Mouse (Mus musculus) adrenal gland (tissue): ENCODE results near the gene Gas2l2.

Experiments used
- intact Hi-C: fragments of 180-260 bp; cut with DNase I; formaldehyde crosslinking; loops from one replicate; pipeline ENCODE4 v1.15.1; 2025
- long read RNA-seq, 2 experiments: library from polyadenylated mRNA; unstranded; transcript quantifications; one replicate each; pipeline ENCODE4 v2.0.0; 2020; ENCODE audit warnings: borderline replicate concordance in 1 of 2; ENCODE audit not compliant: insufficient replicate concordance in 1 of 2

Gene Gas2l2
- long read RNA-seq, experiment 1 = 0 reads
- long read RNA-seq, experiment 2 = 0 reads

DNA sequence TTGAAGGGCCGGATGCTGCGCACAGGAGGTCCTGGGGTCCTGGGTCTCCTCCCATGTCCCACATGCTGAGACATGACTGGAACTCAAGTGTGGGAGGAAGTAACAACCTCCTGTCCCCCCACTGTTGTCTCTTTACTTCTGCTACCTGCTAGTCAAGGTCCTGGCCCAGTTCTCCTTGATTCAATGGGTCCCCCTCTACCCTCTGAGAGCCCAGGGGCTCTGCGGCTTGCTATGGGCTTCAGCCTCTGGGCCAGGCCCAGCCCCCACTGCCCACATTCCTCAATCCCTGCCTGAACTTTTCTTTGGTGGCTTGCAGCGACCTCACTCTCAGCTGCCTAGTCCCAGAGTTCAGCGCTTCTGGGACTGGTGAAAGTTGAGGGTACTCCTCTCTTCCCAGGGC is at the start of gene Gas2l2:
Gene Gas2l2, minus strand, starts transcription at position 101 of the 400 bp plus-strand sequence.
- intact Hi-C loops = no loop called here

DNA sequence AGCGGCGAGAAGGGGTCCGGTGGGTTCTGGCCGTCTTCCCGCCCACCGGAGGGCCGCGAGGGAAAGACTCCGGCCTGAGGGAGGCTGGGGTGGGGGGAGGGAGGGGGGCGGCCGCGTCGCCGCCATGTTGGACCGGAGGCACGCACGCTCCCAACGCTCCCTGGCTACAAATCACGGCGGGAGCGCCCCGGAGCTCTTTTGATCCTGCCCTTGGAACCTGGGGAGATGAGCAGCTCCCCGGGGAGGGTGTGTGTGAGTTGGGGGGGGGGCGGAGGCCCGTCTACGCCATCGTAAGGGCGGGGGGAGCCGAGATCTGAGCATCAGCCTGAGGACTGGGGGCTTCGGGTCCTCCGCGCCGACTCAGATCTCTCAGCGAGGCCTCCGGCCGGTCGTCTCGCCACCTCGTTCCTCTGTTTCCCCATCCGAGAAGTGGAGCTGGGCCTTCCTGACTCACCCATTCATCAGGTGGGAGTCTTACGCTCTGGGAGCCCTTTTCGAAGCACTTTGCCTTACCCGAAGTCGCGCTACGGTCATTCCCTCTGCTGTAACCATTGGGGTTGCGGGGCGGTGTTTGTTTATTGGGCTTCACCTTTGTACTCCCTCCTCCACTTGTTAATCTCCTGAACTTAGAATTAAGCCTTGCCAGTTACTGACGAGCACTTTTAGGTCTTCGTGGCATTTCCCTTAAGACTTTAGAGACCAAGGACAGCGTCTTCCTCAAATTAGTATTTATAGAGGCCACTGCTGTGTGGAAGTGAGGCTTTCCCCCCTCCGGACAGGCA is 44.2 kb upstream of the Gas2l2 start:
- intact Hi-C loops = loop anchor here (2.0 kb wide), 1 partner anchor 31 kb away; no protein-coding TSS in a partner anchor

GRCm38 (mm10) chr11:83472324-83473234 is 43.3 kb upstream of the Gas2l2 start, which contains the start of gene Taf15:
Gene Taf15 (plus strand): TSS chr11:83473086.
- intact Hi-C loops = loop anchor here (2.0 kb wide), 1 partner anchor 30 kb away; no protein-coding TSS in a partner anchor

DNA sequence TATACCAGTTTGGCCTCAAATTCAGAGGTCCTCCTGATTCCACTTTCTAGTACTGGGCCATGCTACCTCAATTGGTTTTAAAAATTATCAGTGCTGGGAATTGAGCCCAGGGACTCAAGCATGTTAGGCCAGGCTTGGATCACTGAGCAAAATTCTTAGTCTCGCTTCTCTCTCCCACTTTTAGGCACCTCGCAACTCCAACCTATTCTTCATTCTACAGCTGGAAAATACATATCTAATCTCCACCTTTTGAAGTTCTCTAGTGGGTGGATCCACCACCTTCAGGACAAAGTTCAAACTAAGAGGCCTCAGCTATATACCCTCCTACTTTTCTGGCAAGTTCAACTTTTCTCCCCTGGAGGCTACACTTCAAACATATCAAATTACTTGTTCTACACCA is 42.5 kb upstream of the Gas2l2 start:
- intact Hi-C loops = loop anchor here (2.0 kb wide), 1 partner anchor 29 kb away; no protein-coding TSS in a partner anchor

DNA sequence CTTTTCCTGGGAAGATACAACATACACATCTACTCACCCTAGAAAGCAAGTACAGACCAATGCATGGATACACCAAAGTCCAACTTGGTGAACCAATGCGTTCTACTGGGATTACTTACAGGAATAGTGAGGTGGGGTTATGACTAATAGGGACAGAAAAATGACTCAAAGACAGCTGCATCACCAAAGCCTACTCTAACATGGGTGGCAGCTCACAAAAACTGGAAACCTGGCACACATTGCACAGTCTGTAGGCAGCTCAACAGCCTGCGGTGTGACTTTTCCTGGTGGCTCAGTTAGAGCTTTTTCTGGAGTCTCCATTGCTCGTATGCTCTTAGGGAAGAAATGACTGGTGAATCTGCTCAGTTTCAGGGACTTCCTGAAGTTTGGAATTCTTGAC is 39.5 kb upstream of the Gas2l2 start:
- intact Hi-C loops = no loop called here

DNA sequence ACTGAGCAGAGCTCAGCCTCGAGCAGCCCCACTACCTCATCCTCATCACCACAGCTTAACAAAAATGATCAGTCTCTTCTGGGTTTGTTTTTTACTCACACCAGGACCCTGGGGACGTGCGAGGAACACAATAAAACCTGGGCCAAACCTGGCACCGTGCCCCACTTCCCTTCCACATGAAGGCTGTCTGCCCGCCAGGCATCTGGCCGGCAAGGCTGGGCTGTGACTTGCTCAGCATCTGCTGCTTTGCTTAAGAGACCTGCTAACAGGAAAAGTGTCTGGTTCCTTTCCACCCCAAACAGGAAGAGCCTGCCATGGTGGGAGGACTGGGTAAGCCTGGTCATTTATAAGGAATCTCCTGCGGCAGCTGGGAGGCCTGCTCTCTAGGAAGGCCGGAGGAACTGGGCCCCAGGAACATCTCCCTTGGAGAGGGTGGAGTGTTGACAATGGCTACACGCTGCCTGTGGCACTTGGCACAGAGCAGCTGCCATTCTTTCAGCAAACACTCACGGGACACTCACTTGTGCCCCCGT is 37.9 kb upstream of the Gas2l2 start:
- intact Hi-C loops = no loop called here

- intact Hi-C loops = no loop called here
Measured at GRCm38 (mm10) chr11:83465976-83466375, 36.7 kb upstream of the Gas2l2 start.

DNA sequence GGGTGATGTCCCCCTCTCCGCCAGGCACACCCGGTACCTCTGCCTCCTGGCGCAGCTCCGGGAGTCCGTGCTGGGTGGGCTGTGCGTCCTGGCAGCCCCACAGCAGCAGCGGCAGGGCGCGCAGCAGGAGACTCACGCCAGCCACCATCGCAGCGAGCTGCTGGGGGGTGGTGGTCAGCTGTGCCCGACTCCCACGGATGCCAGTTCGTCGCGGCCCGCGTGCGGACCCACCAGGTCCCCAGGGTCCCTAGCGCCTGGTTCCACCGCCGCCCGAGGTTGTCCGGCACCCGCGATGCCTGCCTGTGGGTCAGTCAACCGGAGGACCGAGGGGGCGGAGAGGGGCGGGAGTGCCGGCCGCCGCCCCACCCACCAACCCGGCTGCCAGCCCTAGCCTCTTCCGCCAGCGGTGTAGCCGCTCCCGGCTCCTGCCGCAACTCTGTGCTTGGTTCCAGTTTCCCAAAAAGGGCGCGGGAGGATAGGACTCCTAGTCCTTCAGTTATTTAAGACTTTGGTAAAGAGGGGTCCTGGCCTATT is 33.5 kb upstream of the Gas2l2 start, which contains the start of gene Mmp28:
Gene Mmp28, minus strand, starts transcription at position 361 of the 534 bp plus-strand sequence.
- intact Hi-C loops = no loop called here

DNA sequence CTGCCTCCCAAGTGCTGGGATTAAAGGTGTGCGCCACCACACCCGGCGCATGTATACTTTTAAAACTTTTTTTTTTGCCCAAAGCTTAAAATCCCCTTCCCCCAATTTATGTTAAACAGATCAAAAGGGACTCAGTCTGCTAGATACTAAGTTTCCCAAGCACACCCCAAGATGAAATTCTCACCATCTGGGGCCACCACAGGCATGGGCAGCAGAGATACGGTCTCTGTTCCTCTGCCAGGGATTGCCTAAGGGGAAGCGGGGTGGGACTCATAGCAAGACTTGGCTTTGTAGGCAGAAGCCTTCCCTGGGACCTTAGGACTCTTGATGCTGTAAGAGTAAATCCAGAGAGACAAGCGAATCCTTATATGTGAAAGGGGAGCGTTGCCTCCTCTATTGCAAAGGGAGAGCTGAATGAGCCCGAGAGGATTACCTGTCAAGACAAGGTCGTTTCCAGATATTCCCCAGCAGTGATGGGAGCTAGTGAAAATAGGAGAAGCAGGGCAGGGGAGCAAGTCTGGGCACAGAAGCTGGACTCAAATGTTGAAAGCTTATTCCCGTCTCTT is 32.3 kb upstream of the Gas2l2 start:
- intact Hi-C loops = no loop called here

DNA sequence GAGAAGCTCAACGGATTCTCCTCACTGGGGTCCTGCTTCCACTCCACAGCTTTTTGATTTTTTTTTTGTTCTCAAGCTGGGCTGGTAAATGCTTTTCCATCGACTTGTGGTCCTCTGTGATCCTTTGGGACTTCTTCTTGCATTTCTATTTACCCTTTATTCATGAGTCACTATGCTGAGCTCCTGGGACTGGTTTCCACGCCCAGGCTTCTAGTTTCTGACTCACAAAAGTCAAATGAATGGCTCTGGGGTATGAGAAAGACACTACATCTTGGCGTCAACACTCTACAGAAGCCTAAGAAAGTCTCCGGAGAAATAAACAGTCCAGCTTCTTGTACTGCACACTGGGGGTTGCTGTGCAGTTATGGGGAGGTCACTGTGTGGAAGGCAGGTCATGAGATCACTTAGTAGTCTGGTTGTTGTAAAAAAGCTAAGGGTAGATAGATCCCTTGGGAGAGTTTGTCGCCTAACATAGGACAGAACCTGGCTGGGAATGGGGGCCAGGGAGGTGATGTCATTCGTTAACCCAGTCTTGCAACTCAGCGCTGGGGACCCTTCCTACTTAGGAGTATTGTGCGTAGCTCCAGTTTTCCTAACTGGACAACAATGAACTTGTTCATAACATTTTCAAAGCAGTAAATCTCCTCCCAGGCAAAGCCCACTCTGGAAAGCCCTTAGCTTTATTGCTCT is 28.8 kb upstream of the Gas2l2 start:
- intact Hi-C loops = no loop called here

DNA sequence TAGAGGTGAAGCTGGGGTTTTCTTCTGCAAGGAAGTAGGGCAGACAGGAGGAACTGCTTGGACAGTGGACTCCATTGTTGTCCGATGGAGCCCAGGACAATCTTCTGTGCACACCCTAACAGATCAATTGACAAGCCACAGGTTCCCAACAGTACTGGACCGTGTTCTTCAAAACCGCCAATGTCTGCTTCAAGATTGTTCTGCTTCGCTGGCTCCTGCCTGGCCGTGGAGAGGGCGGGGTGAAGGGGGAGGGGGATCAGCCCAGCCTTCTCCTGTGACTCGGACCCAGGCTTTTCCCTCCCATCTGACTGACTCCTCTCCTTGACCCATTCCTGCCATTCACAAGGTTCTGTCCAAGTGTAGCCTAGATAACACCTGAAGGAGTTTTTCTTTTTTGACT is 28.0 kb upstream of the Gas2l2 start:
- intact Hi-C loops = no loop called here

GRCm38 (mm10) chr11:83455608-83456007 is 26.4 kb upstream of the Gas2l2 start:
- intact Hi-C loops = no loop called here

- intact Hi-C loops = no loop called here
Measured at GRCm38 (mm10) chr11:83454548-83454947, 25.3 kb upstream of the Gas2l2 start.

DNA sequence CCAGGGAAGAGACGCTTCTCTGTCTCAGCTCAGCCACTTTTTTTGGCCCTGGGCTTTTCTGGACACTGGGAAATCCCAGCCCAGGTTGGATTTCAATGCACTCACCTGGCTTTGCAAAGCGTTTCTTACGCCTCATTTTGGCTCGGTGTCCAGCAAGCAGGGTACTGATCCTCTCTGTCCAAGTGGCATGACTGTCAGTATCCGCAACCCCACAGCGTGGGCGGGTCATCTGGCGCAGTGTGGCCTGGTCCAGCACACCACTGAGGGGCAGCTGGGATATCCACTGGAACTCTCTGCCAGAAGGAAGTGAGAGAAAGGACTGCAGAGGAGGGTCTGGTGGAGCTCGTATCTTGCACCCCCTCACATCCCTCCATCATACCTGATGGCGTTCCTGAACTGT is 22.0 kb upstream of the Gas2l2 start:
- intact Hi-C loops = no loop called here

GRCm38 (mm10) chr11:83450550-83450949 is 21.3 kb upstream of the Gas2l2 start:
- intact Hi-C loops = no loop called here

DNA sequence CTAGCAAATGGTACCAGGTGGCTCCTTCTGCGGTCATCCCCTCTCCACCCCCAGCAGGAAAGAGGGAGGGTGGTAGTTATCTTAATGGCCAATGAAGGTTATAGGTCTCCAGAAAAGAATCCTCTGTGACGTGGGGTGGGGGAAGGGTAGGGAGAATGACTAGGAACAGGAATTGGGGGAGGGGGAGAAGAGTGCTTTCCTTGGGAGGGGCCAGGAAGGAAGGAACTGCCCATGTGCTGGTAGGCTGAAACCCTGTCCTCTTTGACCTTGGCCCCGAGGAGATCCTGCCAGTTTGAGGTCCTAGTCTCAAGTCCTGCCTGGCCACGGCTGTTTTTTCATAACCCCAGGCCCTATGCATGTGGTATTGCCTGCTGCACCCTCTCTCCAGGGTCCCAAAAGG is 20.0 kb upstream of the Gas2l2 start:
- intact Hi-C loops = no loop called here

- intact Hi-C loops = no loop called here
Measured at GRCm38 (mm10) chr11:83448927-83449236, 19.6 kb upstream of the Gas2l2 start.

- intact Hi-C loops = no loop called here
Measured at GRCm38 (mm10) chr11:83448021-83448926, 19.0 kb upstream of the Gas2l2 start.

- intact Hi-C loops = no loop called here
Measured at GRCm38 (mm10) chr11:83447612-83448011, 18.4 kb upstream of the Gas2l2 start.

DNA sequence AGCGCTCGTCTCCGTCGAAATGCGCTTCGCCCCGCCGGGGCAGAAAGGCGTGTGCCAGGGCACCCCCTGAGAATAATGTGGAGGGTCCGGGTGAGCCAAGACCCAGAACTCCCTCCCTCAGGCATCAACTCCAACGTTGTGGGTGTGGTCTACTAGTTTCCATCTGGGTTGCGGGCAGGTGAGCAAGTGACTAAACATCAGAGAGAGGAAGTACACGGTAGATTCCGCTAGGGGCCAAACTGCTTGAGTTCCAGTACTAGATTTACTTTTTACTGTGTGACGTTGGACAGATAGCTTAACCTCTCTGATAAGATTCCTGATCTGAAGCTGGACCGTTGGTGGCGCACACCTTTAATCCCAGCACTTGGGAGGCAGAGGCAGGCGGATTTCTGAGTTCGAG is 15.7 kb upstream of the Gas2l2 start:
- intact Hi-C loops = no loop called here
